Mouse (Mus musculus) CH12.LX (cell line): ENCODE data around the gene Slc9a9. TPM values are rescaled to one million over a fixed set of nuclear protein-coding genes. Genes with fewer than 3 reads are reported as not detected.

ENCODE experiments used
- DNase-seq: peaks from one replicate; pipeline ENCODE4 v3.0.0-alpha.2; 2013; ENCODE audit errors: extremely low read depth
- H3K27ac ChIP-seq: 2 replicates; pipeline ENCODE4 v1.5.1; 2012; ENCODE audit warnings: low read depth, mild to moderate bottlenecking, control low read depth, moderate library complexity; ENCODE audit not compliant: insufficient read depth
- H3K27me3 ChIP-seq: replicated peaks from 2 replicates; pipeline ENCODE3; 2012; ENCODE audit warnings: inconsistent platforms
- H3K36me3 ChIP-seq, 2 experiments: replicated peaks in 1 of 2; 2 replicates each; pipeline versions ENCODE3 to v1.6.1; 2012; ENCODE audit warnings: inconsistent platforms in 1 of 2, low read length in 1 of 2, mild to moderate bottlenecking in 1 of 2, mixed read lengths in 1 of 2, moderate library complexity in 1 of 2; ENCODE audit not compliant: control insufficient read depth in 1 of 2, insufficient read depth in 1 of 2
- H3K4me1 ChIP-seq, 2 experiments: 2 replicates each; pipeline ENCODE4 v1.6.1; 2012; ENCODE audit warnings: inconsistent platforms in 1 of 2, moderate library complexity in 1 of 2; ENCODE audit not compliant: insufficient read depth in 2 of 2, control insufficient read depth in 1 of 2
- H3K4me2 ChIP-seq: 2 replicates; pipeline ENCODE4 v1.6.1; 2012; ENCODE audit warnings: low read depth, mild to moderate bottlenecking, control low read depth; ENCODE audit not compliant: poor library complexity, insufficient read depth, severe bottlenecking
- H3K4me3 ChIP-seq, 3 experiments: fragments of 150-350 bp in 1 of 3; sonication (generic) in 1 of 3; replicated peaks in 1 of 3; 2 replicates each; pipeline versions ENCODE3 to v1.5.1; 2011 to 2012; ENCODE audit warnings: low read depth in 2 of 3, low read length in 2 of 3, mild to moderate bottlenecking in 2 of 3, moderate library complexity in 2 of 3, control low read depth in 1 of 3, improper control_type of control experiment in 1 of 3, inconsistent platforms in 1 of 3, mixed read lengths in 1 of 3; ENCODE audit not compliant: poor library complexity in 1 of 3
- H3K79me2 ChIP-seq: replicated peaks from 2 replicates; pipeline ENCODE4 v1.6.1; 2012; ENCODE audit warnings: mild to moderate bottlenecking, moderate library complexity; ENCODE audit not compliant: control insufficient read depth, poor library complexity, insufficient read depth, severe bottlenecking; ENCODE audit errors: extremely low read depth
- H3K9ac ChIP-seq: 2 replicates; pipeline ENCODE4 v1.6.1; 2012; ENCODE audit warnings: low read depth, mild to moderate bottlenecking, control low read depth, moderate library complexity; ENCODE audit not compliant: insufficient read depth
- H3K9me3 ChIP-seq: replicated peaks from 2 replicates; pipeline ENCODE3; 2012; ENCODE audit warnings: low read length, inconsistent platforms, mixed read lengths
- ETS1 ChIP-seq: conservative IDR thresholded peaks from 2 replicates; pipeline ENCODE4 v1.6.1; 2012; ENCODE audit warnings: low read depth, mild to moderate bottlenecking, inconsistent platforms, low read length, improper control_type of control experiment, moderate library complexity
- HCFC1 ChIP-seq: IDR thresholded peaks from 2 replicates; pipeline ENCODE4 v1.6.1; 2012; ENCODE audit warnings: low read depth, mild to moderate bottlenecking, inconsistent platforms, low read length, improper control_type of control experiment
- JUND ChIP-seq: conservative IDR thresholded peaks from 2 replicates; pipeline ENCODE4 v1.6.1; 2011; ENCODE audit warnings: low read depth, low read length, improper control_type of control experiment
- MAZ ChIP-seq: IDR thresholded peaks from 2 replicates; pipeline ENCODE4 v1.6.1; 2012; ENCODE audit warnings: low read depth, mild to moderate bottlenecking, inconsistent platforms, low read length, improper control_type of control experiment, moderate library complexity
- MYC ChIP-seq: IDR thresholded peaks from 2 replicates; pipeline ENCODE4 v1.6.1; 2011; ENCODE audit warnings: low read depth, mild to moderate bottlenecking, improper control_type of control experiment, low read length
- NELFE ChIP-seq: IDR thresholded peaks from 2 replicates; pipeline ENCODE4 v1.6.1; 2011; ENCODE audit warnings: low read depth, low read length, improper control_type of control experiment
- PAX5 ChIP-seq: IDR thresholded peaks from 2 replicates; pipeline ENCODE4 v1.6.1; 2012; ENCODE audit warnings: low read length, inconsistent platforms, mixed read lengths
- RAD21 ChIP-seq: IDR thresholded peaks from 2 replicates; pipeline ENCODE4 v1.6.1; 2011; ENCODE audit warnings: low read depth, mild to moderate bottlenecking, low read length, improper control_type of control experiment, moderate library complexity
- RCOR1 ChIP-seq: conservative IDR thresholded peaks from 2 replicates; pipeline ENCODE4 v1.6.1; 2012; ENCODE audit warnings: low read depth, mild to moderate bottlenecking, inconsistent platforms, low read length, improper control_type of control experiment
- SIN3A ChIP-seq: IDR thresholded peaks from 2 replicates; pipeline ENCODE4 v1.6.1; 2012; ENCODE audit warnings: low read length, improper control_type of control experiment, inconsistent platforms
- UBTF ChIP-seq: IDR thresholded peaks from 2 replicates; pipeline ENCODE4 v1.6.1; 2012; ENCODE audit warnings: low read depth, mild to moderate bottlenecking, inconsistent platforms, low read length, improper control_type of control experiment, moderate library complexity
- USF1 ChIP-seq: IDR thresholded peaks from 2 replicates; pipeline ENCODE4 v1.6.1; 2014; ENCODE audit warnings: low read depth, mild to moderate bottlenecking, inconsistent platforms, low read length, improper control_type of control experiment
- USF2 ChIP-seq: conservative IDR thresholded peaks from 2 replicates; pipeline ENCODE4 v1.6.1; 2011; ENCODE audit warnings: low read depth, low read length, improper control_type of control experiment
- ZKSCAN1 ChIP-seq: IDR thresholded peaks from 2 replicates; pipeline ENCODE4 v1.6.1; 2012; ENCODE audit warnings: low read depth, inconsistent platforms, low read length, improper control_type of control experiment, borderline replicate concordance
- dilution Hi-C: fragments of 300-500 bp; cut with MboI; formaldehyde crosslinking; loops from 2 replicates; pipeline ENCODE4 v1.14.3; 2020; ENCODE audit warnings: low sequenced_read_pairs; ENCODE audit not compliant: extremely low pct_unique_long_range_greater_than_20kb, extremely low pct_ligation_motif_present
- in situ Hi-C: fragments of 300-500 bp; cut with MboI; formaldehyde crosslinking; loops from 3 replicates; pipeline ENCODE4 v1.14.3; 2019; ENCODE audit warnings: low sequenced_read_pairs, low pct_ligation_motif_present, low pct_unique_long_range_greater_than_20kb, mixed read lengths
- polyA plus RNA-seq: library from polyadenylated mRNA; unstranded; fragments of >175 nt; gene quantifications from 2 replicates; pipeline ENCODE4 v1.2.1, GENCODE M21; 2012; ENCODE audit warnings: low read depth; ENCODE audit not compliant: insufficient read length
- total RNA-seq, 2 experiments: library from RNA; depleted of rRNA; stranded (reverse); fragments of 300-350 nt in 1 of 2; fragments of >200 nt in 1 of 2; gene quantifications; 2 replicates each; pipeline ENCODE4 v1.2.3; 2012 to 2014

Gene Slc9a9
- total and polyA plus RNA-seq, 3 experiments, result not detected

- no peak overlapping the region for H3K27ac ChIP-seq
- dilution Hi-C loops, result no loop called here
- no peaks in the 10 kb centered on the region for H3K27me3 ChIP-seq
- H3K4me1 ChIP-seq, result no peaks in the 10 kb centered on the region
- no peak for TF ChIP-seq UBTF
- no peak overlapping the region for H3K4me3 ChIP-seq
- DNase-seq, result no peak
- in situ Hi-C loops, result no loop called here
- H3K9ac ChIP-seq, result no peak overlapping the region
- no peak overlapping the region for H3K4me2 ChIP-seq
- no peaks in the 10 kb centered on the region for H3K79me2 ChIP-seq
- H3K36me3 ChIP-seq, result no peaks in the 10 kb centered on the region
- peaks cover 63% of the 10 kb centered on the region for H3K9me3 ChIP-seq
These were observed 81.4 kb downstream of the Slc9a9 start for GRCm38 (mm10) chr9:94750935-94751637.

GRCm38 (mm10) chr9:94751638-94752021, 81.9 kb downstream of the Slc9a9 start:
- H3K9me3 ChIP-seq, result peaks cover 60% of the 10 kb centered on the region
- no peak overlapping the region for H3K4me2 ChIP-seq
- dilution Hi-C loops (no loop called here), in situ Hi-C loops (no loop called here)
- DNase-seq, result no peak
- no peak overlapping the region for H3K4me3 ChIP-seq
- H3K27ac ChIP-seq, result no peak overlapping the region
- H3K9ac ChIP-seq, result no peak overlapping the region
- no peaks in the 10 kb centered on the region for H3K27me3 ChIP-seq
- H3K4me1 ChIP-seq, result no peaks in the 10 kb centered on the region
- H3K36me3 ChIP-seq, result no peaks in the 10 kb centered on the region
- no peaks in the 10 kb centered on the region for H3K79me2 ChIP-seq
- TF ChIP-seq JUND (no peak), HCFC1 (no peak), ZKSCAN1 (no peak), USF1 (no peak), ETS1 (no peak), USF2 (no peak), UBTF (no peak), NELFE (no peak), SIN3A (no peak), MYC (no peak), MAZ (no peak), PAX5 (no peak), RCOR1 (no peak), RAD21 (no peak)
